Comparison of ENCODE assay signal across 27 mouse cellular contexts in the genomic region with DNA sequence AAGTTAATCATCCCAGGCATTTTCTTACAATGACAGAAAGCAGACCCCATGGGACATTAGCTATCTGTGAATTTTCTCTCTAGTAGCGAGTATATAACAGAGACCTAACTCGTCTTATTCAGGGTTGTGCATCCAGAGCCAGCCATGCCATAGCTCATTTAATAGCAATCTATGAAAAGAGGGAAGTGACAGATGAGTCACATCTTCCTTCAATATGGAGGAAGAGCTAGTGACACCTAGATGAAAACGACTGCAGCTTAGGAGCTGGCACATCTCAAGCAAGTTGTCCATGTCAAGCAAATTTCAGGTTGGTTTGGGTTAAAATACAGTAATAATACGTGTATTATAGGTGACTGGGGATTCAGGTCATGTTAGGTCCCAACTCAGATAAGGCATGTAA. TPM values are rescaled to one million over a fixed set of nuclear protein-coding genes. Genes with fewer than 3 reads are reported as not detected.
DNase-seq lines count a peak whose midpoint lies in the region; ATAC-seq and TF ChIP-seq lines count a peak whose summit lies in the region.
"Had no signal": no experiment of that assay in that cellular context is flagged by ENCODE, and none has a peak within 500 bp of the region (broad histone marks: within the 10 kb centered on the region; RNA-seq: fewer than 3 reads in every experiment).

No protein-coding gene starts in this region.

- WGBS in embryonic facial prominence, embryonic 15.5 days: 69% methylated on average over 4 of the region's 4 CpGs
- 72% methylated on average over 4 of the region's 4 CpGs for WGBS in embryonic facial prominence, embryonic 10.5 days
- WGBS in limb, embryonic 10.5 days: 81% methylated on average over 4 of the region's 4 CpGs

- no peaks in the 10 kb centered on the region for H3K9me3 ChIP-seq in embryonic facial prominence, embryonic 15.5 days (replicated peaks)
- no peaks in the 10 kb centered on the region for H3K9me3 ChIP-seq in embryonic facial prominence, embryonic 10.5 days
- H3K9me3 ChIP-seq in limb, embryonic 10.5 days (replicated peaks): no peaks in the 10 kb centered on the region
- H3K9me3 ChIP-seq: heart, embryonic 12.5 days; heart, embryonic 15.5 days; hindbrain, embryonic 10.5 days; hindbrain, embryonic 13.5 days had no signal

- no peak overlapping the region for H3K9ac ChIP-seq in embryonic facial prominence, embryonic 15.5 days
- H3K9ac ChIP-seq: forebrain, postnatal 0 days; heart, embryonic 12.5 days; heart, embryonic 15.5 days; hindbrain, embryonic 13.5 days had no signal

- 0 out of 2 replicates have a peak overlapping the region, but pooled peaks have one; percentile 11 for H3K27ac ChIP-seq in embryonic facial prominence, embryonic 15.5 days (replicated peaks)
- no peak overlapping the region for H3K27ac ChIP-seq in embryonic facial prominence, embryonic 10.5 days (replicated peaks)
- H3K27ac ChIP-seq in layer of hippocampus, adult 2 months: no peak overlapping the region
- H3K27ac ChIP-seq in limb, embryonic 10.5 days: no peak overlapping the region
- H3K27ac ChIP-seq: gastrocnemius, adult 2 months; heart, embryonic 15.5 days; hindbrain, embryonic 10.5 days; hindbrain, embryonic 13.5 days; hindbrain, postnatal 0 days had no signal

- no peak overlapping the region for H3K4me3 ChIP-seq in embryonic facial prominence, embryonic 15.5 days (replicated peaks)
- H3K4me3 ChIP-seq in embryonic facial prominence, embryonic 10.5 days: no peak overlapping the region
- H3K4me3 ChIP-seq in layer of hippocampus, adult 2 months: no peak overlapping the region
- no peak overlapping the region for H3K4me3 ChIP-seq in limb, embryonic 10.5 days
- H3K4me3 ChIP-seq: gastrocnemius, adult 2 months; heart, embryonic 12.5 days; heart, embryonic 15.5 days; hindbrain, embryonic 10.5 days; hindbrain, embryonic 13.5 days had no signal

- no peaks in the 10 kb centered on the region for H3K36me3 ChIP-seq in embryonic facial prominence, embryonic 15.5 days
- H3K36me3 ChIP-seq in embryonic facial prominence, embryonic 10.5 days (replicated peaks): no peaks in the 10 kb centered on the region
- no peaks in the 10 kb centered on the region for H3K36me3 ChIP-seq in limb, embryonic 10.5 days
- H3K36me3 ChIP-seq: heart, embryonic 12.5 days; heart, embryonic 15.5 days; hindbrain, embryonic 10.5 days; hindbrain, embryonic 13.5 days had no signal

- H3K27me3 ChIP-seq in embryonic facial prominence, embryonic 15.5 days: no peaks in the 10 kb centered on the region
- H3K27me3 ChIP-seq in embryonic facial prominence, embryonic 10.5 days (replicated peaks; ENCODE audit: low read depth, poor library complexity, severe bottlenecking): peaks cover 4% of the 10 kb centered on the region; the same call in 1 of the 2 replicates
- no peaks in the 10 kb centered on the region for H3K27me3 ChIP-seq in limb, embryonic 10.5 days (ENCODE audit: low read depth, poor library complexity, severe bottlenecking)
- H3K27me3 ChIP-seq: heart, embryonic 12.5 days; heart, embryonic 15.5 days; hindbrain, embryonic 13.5 days had no signal

- ATAC-seq in embryonic facial prominence, embryonic 15.5 days (ENCODE audit: insufficient number of reproducible peaks, low FRiP score, low TSS enrichment, low read depth): no peak
- peak; percentile 74 for ATAC-seq in megakaryocyte, adult 5-6 weeks (ENCODE audit: poor library complexity, severe bottlenecking)
- ATAC-seq in neutrophil, adult 5-6 weeks (ENCODE audit: extremely low read depth, insufficient number of reproducible peaks, low FRiP score, poor library complexity, severe bottlenecking): peak; percentile 74; the same call in 1 of the 2 replicates
- ATAC-seq: forebrain, embryonic 14.5 days; forebrain, postnatal 0 days; hindbrain, postnatal 0 days had no signal

- H3K4me1 ChIP-seq in embryonic facial prominence, embryonic 15.5 days: peaks cover 14% of the 10 kb centered on the region
- peaks cover 39% of the 10 kb centered on the region for H3K4me1 ChIP-seq in embryonic facial prominence, embryonic 10.5 days
- H3K4me1 ChIP-seq in limb, embryonic 10.5 days: peaks cover 26% of the 10 kb centered on the region
- H3K4me1 ChIP-seq: hindbrain, embryonic 13.5 days had no signal

- no peak for DNase-seq in embryonic facial prominence, embryonic 10.5 days (ENCODE audit: low spot score)
- no peak for DNase-seq in layer of hippocampus, adult 2 months (ENCODE audit: low spot score in 2 of 2)
- no peak for DNase-seq in kidney, postnatal 14 days
- DNase-seq in limb, embryonic 10.5 days (ENCODE audit: low spot score): no peak
- DNase-seq: adrenal gland, adult 2 months; adrenal gland, postnatal 14 days; B cell, adult 2 months; cerebellum, adult 11 months; cerebellum, adult 2 months; cerebellum, adult 9-11 months; cerebellum, postnatal 25 days; embryo, embryonic 11 days; forebrain, postnatal 0 days; gastrocnemius, adult 2 months; gastrocnemius, postnatal 14 days; heart, adult 18-20 months; heart, postnatal 10 days; heart, postnatal 36 days had no signal

- no peak overlapping the region for H3K4me2 ChIP-seq in embryonic facial prominence, embryonic 15.5 days (replicated peaks)
- H3K4me2 ChIP-seq: heart, embryonic 12.5 days; heart, embryonic 15.5 days; hindbrain, embryonic 13.5 days had no signal

- no peak for TF ChIP-seq CTCF in layer of hippocampus, adult 2 months (conservative IDR thresholded peaks at IDR 0.05)

RNA-seq across cellular contexts. Expression of a gene that starts 28.6 kb away (rescaled TPM):
- 32.3 and 32.5 TPM in 2 replicates for polyA plus RNA-seq in embryonic facial prominence, embryonic 15.5 days (2015; fragmentation: Nextera tagmentation; extraction: Ambion mirVana)
- 17.4 and 19.1 TPM in 2 replicates for polyA plus RNA-seq in embryonic facial prominence, embryonic 10.5 days (2016; fragmentation: Nextera tagmentation; extraction: Ambion mirVana)
- total RNA-seq in megakaryocyte, adult 5-6 weeks (2015): 50.6 and 64.3 TPM in 2 replicates
- total RNA-seq in megakaryocyte, adult 5-6 weeks (2017): 74.0 and 85.5 TPM in 2 replicates
- 234 and 288 TPM in 2 replicates for total RNA-seq in neutrophil, adult 5-6 weeks (2017)
- 10 to 100 TPM; 12.4 to 14.1 TPM for total RNA-seq in layer of hippocampus, adult 2 months (2021)
- polyA plus RNA-seq in limb, embryonic 10.5 days (2016; fragmentation: Nextera tagmentation; extraction: Ambion mirVana): 8.5 and 11.1 TPM in 2 replicates
